Mouse (Mus musculus): ENCODE measurements at regions not wholly inside any gene's neighbourhood (a gene's known extent, or its start where the extent isn't known, plus 50 kb on each side); places are given as distances from the start of the nearest gene placed in this dataset.

- Histone ChIP-seq H3K27me3 (ENCODE audit: control insufficient read depth, insufficient read depth, low read length) (no peaks in the 10 kb centered on the region), H3K27ac (ENCODE audit: low read depth) (no peak overlapping the region), H3K9me3 (replicated peaks; ENCODE audit: control insufficient read depth, low read length) (no peaks in the 10 kb centered on the region), H3K9ac (replicated peaks; ENCODE audit: low read depth, low read length) (no peak overlapping the region), H3K4me2 (ENCODE audit: low read depth, low read length) (no peak overlapping the region), H3K4me3 (ENCODE audit: low read depth, low read length) (no peak overlapping the region), H3K36me3 (replicated peaks; ENCODE audit: control insufficient read depth, insufficient read depth, low read length) (no peaks in the 10 kb centered on the region), H3K4me1 (ENCODE audit: control insufficient read depth, insufficient read depth) (no peaks in the 10 kb centered on the region)
- no peak for ATAC-seq (ENCODE audit: insufficient read depth, low read depth)
- no peak for TF ChIP-seq EP300 (IDR thresholded peaks at IDR 0.05; ENCODE audit: low read depth)
- 72% methylated on average over 3 of the region's 3 CpGs for WGBS
- no peak for DNase-seq (ENCODE audit: low spot score)
Measured at GRCm38 (mm10) chr6:31707256-31707655, 143.5 kb upstream of the Podxl start.

DNA sequence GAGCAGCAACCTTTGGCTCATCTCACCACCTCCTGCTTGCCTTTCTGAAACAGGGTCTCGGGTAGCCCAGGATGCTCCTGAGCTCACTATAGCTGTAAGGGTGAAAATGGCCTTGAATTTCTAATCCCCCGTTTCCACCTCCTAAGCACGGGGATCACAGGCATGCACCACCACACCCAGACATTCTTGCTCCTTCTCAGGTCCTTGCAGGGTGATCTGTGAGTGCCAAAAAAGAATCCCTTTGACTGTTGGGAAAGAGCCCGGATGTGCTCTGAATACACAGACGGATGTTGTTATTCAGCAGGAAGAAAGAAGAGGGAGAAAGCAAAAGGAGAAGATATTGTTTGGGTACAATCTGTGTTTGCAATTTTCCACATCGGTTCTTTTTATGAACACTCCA is 140.4 kb upstream of the Podxl start:
- Histone ChIP-seq H3K9ac (replicated peaks; ENCODE audit: low read depth, low read length) (no peak overlapping the region), H3K4me3 (ENCODE audit: low read depth, low read length) (no peak overlapping the region), H3K36me3 (replicated peaks; ENCODE audit: control insufficient read depth, insufficient read depth, low read length) (no peaks in the 10 kb centered on the region), H3K4me2 (ENCODE audit: low read depth, low read length) (no peak overlapping the region), H3K9me3 (replicated peaks; ENCODE audit: control insufficient read depth, low read length) (no peaks in the 10 kb centered on the region), H3K27me3 (ENCODE audit: control insufficient read depth, insufficient read depth, low read length) (no peaks in the 10 kb centered on the region), H3K27ac (ENCODE audit: low read depth) (no peak overlapping the region), H3K4me1 (ENCODE audit: control insufficient read depth, insufficient read depth) (no peaks in the 10 kb centered on the region)
- DNase-seq (ENCODE audit: low spot score) (no peak), ATAC-seq (ENCODE audit: insufficient read depth, low read depth) (no peak)
- no peak for TF ChIP-seq EP300 (IDR thresholded peaks at IDR 0.05; ENCODE audit: low read depth)
- whole genome bisulfite sequencing, result 77% methylated on average over 6 of the region's 6 CpGs

- H3K4me3 ChIP-seq (ENCODE audit: low read depth, low read length), result no peak overlapping the region
- no peaks in the 10 kb centered on the region for H3K4me1 ChIP-seq (ENCODE audit: control insufficient read depth, insufficient read depth)
- DNase-seq (ENCODE audit: low spot score) (no peak), ATAC-seq (ENCODE audit: insufficient read depth, low read depth) (no peak)
- no peaks in the 10 kb centered on the region for H3K36me3 ChIP-seq (replicated peaks; ENCODE audit: control insufficient read depth, insufficient read depth, low read length)
- H3K27ac ChIP-seq (ENCODE audit: low read depth), result no peak overlapping the region
- H3K9me3 ChIP-seq (replicated peaks; ENCODE audit: control insufficient read depth, low read length), result no peaks in the 10 kb centered on the region
- H3K4me2 ChIP-seq (ENCODE audit: low read depth, low read length), result no peak overlapping the region
- WGBS, result 36% methylated on average over 7 of the region's 7 CpGs
- no peak for TF ChIP-seq EP300 (IDR thresholded peaks at IDR 0.05; ENCODE audit: low read depth)
- TF ChIP-seq CTCF (IDR thresholded peaks at IDR 0.05; ENCODE audit: low read depth), result no peak
- no peaks in the 10 kb centered on the region for H3K27me3 ChIP-seq (ENCODE audit: control insufficient read depth, insufficient read depth, low read length)
- no peak overlapping the region for H3K9ac ChIP-seq (replicated peaks; ENCODE audit: low read depth, low read length)
Measured at GRCm38 (mm10) chr6:31702931-31703330, 139.2 kb upstream of the Podxl start.

DNA sequence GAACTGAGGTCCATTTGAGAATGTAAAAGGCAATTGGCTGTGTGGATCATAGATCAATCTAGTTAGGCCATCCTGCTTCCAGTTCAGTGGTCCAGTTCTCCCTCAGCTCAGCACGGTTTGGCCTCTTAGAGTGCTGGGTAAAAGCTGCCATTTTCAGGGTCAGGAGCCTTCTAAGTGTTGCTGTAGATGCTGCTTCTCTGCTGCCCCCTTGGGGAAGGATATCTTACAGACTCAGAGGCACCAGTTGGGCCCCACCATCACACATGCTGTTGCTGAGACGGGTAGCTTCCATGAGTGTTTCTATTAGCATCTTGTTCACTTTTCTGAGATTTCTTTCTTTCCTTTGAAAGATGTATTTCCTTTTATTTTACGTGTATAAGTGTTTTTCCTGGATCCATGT is 132.1 kb upstream of the Podxl start:
- H3K4me2 ChIP-seq (ENCODE audit: low read depth, low read length), result no peak overlapping the region
- H3K9me3 ChIP-seq (replicated peaks; ENCODE audit: control insufficient read depth, low read length), result no peaks in the 10 kb centered on the region
- ATAC-seq (ENCODE audit: insufficient read depth, low read depth) (no peak), DNase-seq (ENCODE audit: low spot score) (no peak)
- H3K27me3 ChIP-seq (ENCODE audit: control insufficient read depth, insufficient read depth, low read length), result no peaks in the 10 kb centered on the region
- 49% methylated on average over 3 of the region's 3 CpGs for WGBS
- no peaks in the 10 kb centered on the region for H3K36me3 ChIP-seq (replicated peaks; ENCODE audit: control insufficient read depth, insufficient read depth, low read length)
- H3K4me1 ChIP-seq (ENCODE audit: control insufficient read depth, insufficient read depth), result no peaks in the 10 kb centered on the region
- TF ChIP-seq EP300 (IDR thresholded peaks at IDR 0.05; ENCODE audit: low read depth), result no peak
- TF ChIP-seq CTCF (IDR thresholded peaks at IDR 0.05; ENCODE audit: low read depth), result peak; percentile 8; the same call in 1 of the 2 replicates
- no peak overlapping the region for H3K27ac ChIP-seq (ENCODE audit: low read depth)
- H3K4me3 ChIP-seq (ENCODE audit: low read depth, low read length), result no peak overlapping the region
- no peak overlapping the region for H3K9ac ChIP-seq (replicated peaks; ENCODE audit: low read depth, low read length)

DNA sequence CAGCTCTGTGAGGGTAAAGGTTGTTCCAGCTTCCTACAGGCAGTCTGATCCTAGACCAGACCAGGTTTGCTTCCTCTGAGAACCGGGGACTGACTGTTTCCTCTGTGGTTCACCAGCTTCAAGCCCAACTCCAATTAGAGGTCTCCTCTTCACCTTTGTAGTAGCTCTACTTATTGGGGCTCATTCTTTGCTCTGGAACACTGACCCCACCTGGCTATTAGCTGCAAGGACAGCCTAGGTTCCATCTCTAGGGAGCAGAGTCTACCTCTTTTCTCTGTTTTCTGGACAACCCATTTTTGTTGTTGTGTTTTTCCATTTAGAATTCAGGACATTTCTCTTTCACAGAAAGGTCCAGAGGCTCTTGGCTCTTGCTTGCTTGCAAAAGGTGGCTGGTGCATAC is 129.3 kb upstream of the Podxl start:
- Histone ChIP-seq H3K4me3 (ENCODE audit: low read depth, low read length) (no peak overlapping the region), H3K27me3 (ENCODE audit: control insufficient read depth, insufficient read depth, low read length) (no peaks in the 10 kb centered on the region), H3K9me3 (replicated peaks; ENCODE audit: control insufficient read depth, low read length) (no peaks in the 10 kb centered on the region), H3K4me2 (ENCODE audit: low read depth, low read length) (no peak overlapping the region), H3K9ac (replicated peaks; ENCODE audit: low read depth, low read length) (no peak overlapping the region), H3K36me3 (replicated peaks; ENCODE audit: control insufficient read depth, insufficient read depth, low read length) (no peaks in the 10 kb centered on the region), H3K27ac (ENCODE audit: low read depth) (no peak overlapping the region), H3K4me1 (ENCODE audit: control insufficient read depth, insufficient read depth) (no peaks in the 10 kb centered on the region)
- ATAC-seq (ENCODE audit: insufficient read depth, low read depth) (no peak), DNase-seq (ENCODE audit: low spot score) (no peak)
- TF ChIP-seq CTCF (IDR thresholded peaks at IDR 0.05; ENCODE audit: low read depth), result peak; percentile 52
- no peak for TF ChIP-seq EP300 (IDR thresholded peaks at IDR 0.05; ENCODE audit: low read depth)
- 48% methylated on average over 1 of the region's 1 CpGs for WGBS

GRCm38 (mm10) chr6:31692024-31692423 is 128.2 kb upstream of the Podxl start:
- ATAC-seq (ENCODE audit: insufficient read depth, low read depth), result no peak
- Histone ChIP-seq H3K9ac (replicated peaks; ENCODE audit: low read depth, low read length) (no peak overlapping the region), H3K4me2 (ENCODE audit: low read depth, low read length) (no peak overlapping the region), H3K27me3 (ENCODE audit: control insufficient read depth, insufficient read depth, low read length) (no peaks in the 10 kb centered on the region), H3K4me3 (ENCODE audit: low read depth, low read length) (no peak overlapping the region), H3K36me3 (replicated peaks; ENCODE audit: control insufficient read depth, insufficient read depth, low read length) (no peaks in the 10 kb centered on the region), H3K27ac (ENCODE audit: low read depth) (no peak overlapping the region), H3K4me1 (ENCODE audit: control insufficient read depth, insufficient read depth) (no peaks in the 10 kb centered on the region), H3K9me3 (replicated peaks; ENCODE audit: control insufficient read depth, low read length) (no peaks in the 10 kb centered on the region)
- WGBS, result 58% methylated on average over 6 of the region's 6 CpGs
- TF ChIP-seq EP300 (IDR thresholded peaks at IDR 0.05; ENCODE audit: low read depth) (no peak), CTCF (IDR thresholded peaks at IDR 0.05; ENCODE audit: low read depth) (no peak)
- no peak for DNase-seq (ENCODE audit: low spot score)
